In genomic region chr2:156666231-156666630, GRCm38 (mm10) we compare ENCODE assay signal across 9 mouse cellular contexts. TPM values are rescaled to one million over a fixed set of nuclear protein-coding genes. Genes with fewer than 3 reads are reported as not detected.
DNase-seq lines count a peak whose midpoint lies in the region; ATAC-seq lines count a peak whose summit lies in the region.
"Had no signal": no experiment of that assay in that cellular context is flagged by ENCODE, and none has a peak within 500 bp of the region (broad histone marks: within the 10 kb centered on the region; RNA-seq: fewer than 3 reads in every experiment).

No protein-coding gene starts in this region.

- H3K9ac ChIP-seq in embryonic facial prominence, embryonic 14.5 days (ENCODE audit: low read depth, low read length): no peak overlapping the region
- H3K9ac ChIP-seq in hindbrain, embryonic 11.5 days (ENCODE audit: low read depth, low read length): no peak overlapping the region

- ATAC-seq in embryonic facial prominence, embryonic 14.5 days (ENCODE audit: low read depth): peak; percentile 84
- ATAC-seq in hindbrain, embryonic 11.5 days (ENCODE audit: low FRiP score): peak; percentile 78
- ATAC-seq in monocyte, adult 5-6 weeks (replicated peaks; ENCODE audit: insufficient number of reproducible peaks, low FRiP score, low TSS enrichment, poor library complexity, severe bottlenecking): no peak

- intact Hi-C loops in left cerebral cortex, postnatal 14 days (cut with DNase I): loop anchor here (2.0 to 5.0 kb wide), 3 partner anchors 39 to 83 kb away; no protein-coding TSS in a partner anchor

- no peaks in the 10 kb centered on the region for H3K4me1 ChIP-seq in embryonic facial prominence, embryonic 14.5 days (ENCODE audit: control insufficient read depth, insufficient read depth, low read length)
- peaks cover 17% of the 10 kb centered on the region for H3K4me1 ChIP-seq in embryonic facial prominence, embryonic 10.5 days
- peaks cover 4% of the 10 kb centered on the region; the same call in 1 of the 2 replicates for H3K4me1 ChIP-seq in hindbrain, embryonic 11.5 days (replicated peaks; ENCODE audit: control insufficient read depth, insufficient read depth, low read length)

- H3K27ac ChIP-seq in embryonic facial prominence, embryonic 14.5 days (replicated peaks; ENCODE audit: low read depth, low read length): no peak overlapping the region
- no peak overlapping the region for H3K27ac ChIP-seq in embryonic facial prominence, embryonic 10.5 days (replicated peaks)
- no peak overlapping the region for H3K27ac ChIP-seq in hindbrain, embryonic 11.5 days (ENCODE audit: low read depth, low read length)

- no peaks in the 10 kb centered on the region for H3K27me3 ChIP-seq in embryonic facial prominence, embryonic 14.5 days (replicated peaks; ENCODE audit: control insufficient read depth, insufficient read depth, low read length)
- no peaks in the 10 kb centered on the region; the same call in 1 of the 2 replicates for H3K27me3 ChIP-seq in embryonic facial prominence, embryonic 10.5 days (replicated peaks; ENCODE audit: low read depth, poor library complexity, severe bottlenecking)
- no peaks in the 10 kb centered on the region for H3K27me3 ChIP-seq in hindbrain, embryonic 11.5 days (ENCODE audit: control insufficient read depth, insufficient read depth, low read length)

- DNase-seq in embryonic facial prominence, embryonic 14.5 days (ENCODE audit: low spot score): peak; percentile 58
- DNase-seq in embryonic facial prominence, embryonic 10.5 days (ENCODE audit: low spot score): no peak
- peak; percentile 41 for DNase-seq in hindbrain, embryonic 11.5 days (ENCODE audit: low spot score)
- DNase-seq in left cerebral cortex, postnatal 14 days (ENCODE audit: low spot score in 2 of 2): peak; percentile 86 to 94
- peak; percentile 94 for DNase-seq in right cerebral cortex, adult 18-20 months
- DNase-seq in gastrocnemius, adult 18-20 months (ENCODE audit: low spot score): no peak
- DNase-seq in adrenal gland, adult 8-10 months: no peak
- DNase-seq: kidney, postnatal 36 days had no signal

- no peak overlapping the region for H3K4me3 ChIP-seq in embryonic facial prominence, embryonic 14.5 days (ENCODE audit: low read depth, low read length)
- no peak overlapping the region for H3K4me3 ChIP-seq in embryonic facial prominence, embryonic 10.5 days
- H3K4me3 ChIP-seq in hindbrain, embryonic 11.5 days (ENCODE audit: low read depth, low read length): no peak overlapping the region

- H3K9me3 ChIP-seq in embryonic facial prominence, embryonic 14.5 days (ENCODE audit: control insufficient read depth, low read length): no peaks in the 10 kb centered on the region
- no peaks in the 10 kb centered on the region for H3K9me3 ChIP-seq in embryonic facial prominence, embryonic 10.5 days
- no peaks in the 10 kb centered on the region for H3K9me3 ChIP-seq in hindbrain, embryonic 11.5 days (ENCODE audit: control insufficient read depth, low read length)

- WGBS in embryonic facial prominence, embryonic 14.5 days: 34% methylated on average over 12 of the region's 12 CpGs
- 34% methylated on average over 12 of the region's 12 CpGs for WGBS in embryonic facial prominence, embryonic 10.5 days
- 47% methylated on average over 12 of the region's 12 CpGs for WGBS in hindbrain, embryonic 11.5 days

- H3K4me2 ChIP-seq in embryonic facial prominence, embryonic 14.5 days (ENCODE audit: low read depth, low read length): no peak overlapping the region
- no peak overlapping the region for H3K4me2 ChIP-seq in hindbrain, embryonic 11.5 days (replicated peaks; ENCODE audit: low read depth, low read length)

- H3K36me3 ChIP-seq in embryonic facial prominence, embryonic 14.5 days (ENCODE audit: control insufficient read depth, insufficient read depth, low read length): no peaks in the 10 kb centered on the region
- no peaks in the 10 kb centered on the region for H3K36me3 ChIP-seq in embryonic facial prominence, embryonic 10.5 days (replicated peaks)
- no peaks in the 10 kb centered on the region for H3K36me3 ChIP-seq in hindbrain, embryonic 11.5 days (ENCODE audit: control insufficient read depth, insufficient read depth, low read length)

RNA-seq across cellular contexts. Expression of gene Dlgap4, which starts 52.7 kb away (rescaled TPM):
- 74.0 and 84.6 TPM in 2 replicates for polyA plus RNA-seq in embryonic facial prominence, embryonic 14.5 days (2014; fragmentation: Nextera tagmentation; extraction: Ambion mirVana)
- 145 and 147 TPM in 2 replicates for polyA plus RNA-seq in embryonic facial prominence, embryonic 10.5 days (2016; fragmentation: Nextera tagmentation; extraction: Ambion mirVana)
- 161 and 162 TPM in 2 replicates for polyA plus RNA-seq in hindbrain, embryonic 11.5 days (2014; fragmentation: Nextera tagmentation; extraction: Ambion mirVana)
- total RNA-seq in left cerebral cortex, postnatal 14 days (2021): 100 to 1,000 TPM; 234 to 242 TPM
- 10 to 100 TPM; 46.8 to 62.9 TPM for total RNA-seq in gastrocnemius, adult 18-20 months (2021)
- total RNA-seq in monocyte, adult 5-6 weeks (2017): 28.3 to 50.2 TPM (median 29.2 TPM) in 3 replicates
- total RNA-seq in adrenal gland, adult 8-10 months (2022): 10 to 100 TPM; 43.0 to 72.3 (median 58.4) TPM

Comparison
In these comparisons a context has a peak if more than half of its experiments do, and no peak if none do; other contexts are left out.
1. DNase-seq: peak in embryonic facial prominence, embryonic 14.5 days (single experiment), hindbrain, embryonic 11.5 days (single experiment), left cerebral cortex, postnatal 14 days (2 of 2) and right cerebral cortex, adult 18-20 months (single experiment); none in embryonic facial prominence, embryonic 10.5 days (single experiment), gastrocnemius, adult 18-20 months (single experiment) and adrenal gland, adult 8-10 months (single experiment).